Mouse (Mus musculus) mammary gland, adult 2 months (tissue): ENCODE measurements around the gene Zbtb20. TPM values are rescaled to one million over a fixed set of nuclear protein-coding genes. Genes with fewer than 3 reads are reported as not detected.

Experiments used
- polyA plus RNA-seq: library from polyadenylated mRNA; depleted of rRNA; stranded (reverse); fragments of >200 nt; gene quantifications from 2 replicates; pipeline ENCODE4 v1.2.3, GENCODE M21; 2012; ENCODE audit warnings: low replicate concordance; rRNA removed

Zbtb20 gene
- 31.9 and 37.0 TPM in 2 replicates for polyA plus RNA-seq

DNA sequence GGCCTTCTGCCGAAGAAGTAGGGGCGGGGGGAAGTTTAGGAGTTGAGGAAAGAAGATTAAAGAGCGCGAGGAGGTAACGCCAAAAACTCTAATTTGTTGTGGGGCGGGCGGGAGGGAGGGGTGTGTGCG is at the start of gene Zbtb20:
Gene Zbtb20, plus strand, starts transcription at position 30 of the 129 bp plus-strand sequence.

DNA sequence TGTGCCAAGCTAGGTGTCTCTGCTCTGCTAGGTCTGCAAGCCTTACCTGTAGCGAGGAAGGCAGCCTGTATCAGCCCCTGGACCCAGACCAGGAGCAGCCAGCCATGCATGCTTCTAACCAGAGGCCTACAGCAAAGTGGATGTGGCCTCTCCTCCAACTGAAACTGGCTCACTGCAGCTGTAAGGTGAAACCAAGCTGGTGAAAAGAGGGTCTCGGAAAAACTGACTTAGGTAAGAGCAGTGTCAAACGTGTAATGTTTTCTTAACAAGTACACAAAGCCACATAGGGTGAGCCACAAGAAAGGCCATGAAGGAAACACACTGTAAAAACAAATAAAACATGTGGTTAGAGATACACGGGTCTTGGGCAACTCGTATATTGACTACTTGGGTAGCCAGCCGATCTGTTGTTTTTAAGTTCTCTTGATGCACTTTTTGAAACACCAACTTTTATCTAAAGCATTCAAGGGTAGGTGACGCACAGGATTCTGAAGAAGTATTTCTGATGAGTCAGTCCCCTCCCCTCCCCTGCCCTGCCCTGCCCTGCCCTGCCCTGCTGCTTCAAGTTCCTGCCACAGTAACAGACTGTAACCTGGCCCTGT is 788.4 kb downstream of the Zbtb20 start, which contains the start of gene Tigit:
Gene Tigit, minus strand, starts transcription at position 169 of the 602 bp plus-strand sequence.

